ENCODE assay signal across 11 mouse cellular contexts in the genomic region with DNA sequence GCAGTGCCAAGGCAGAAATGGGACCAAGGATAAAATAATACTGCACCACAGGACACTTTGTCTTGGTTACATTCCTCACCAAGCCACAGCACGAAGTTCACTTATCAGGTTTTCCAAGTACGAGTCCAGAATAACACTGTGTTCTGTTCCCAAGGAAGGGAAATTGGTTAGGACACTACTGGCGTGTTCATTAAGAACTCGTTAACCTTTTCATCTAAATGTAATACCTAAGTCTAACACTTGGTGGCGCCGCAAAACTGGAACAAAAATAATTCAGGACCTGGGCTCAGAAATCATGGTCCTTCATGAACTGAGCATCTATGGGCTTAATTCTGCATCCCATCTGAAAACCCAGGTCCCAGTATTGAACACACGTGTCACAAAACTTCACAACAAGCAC. TPM values are rescaled to one million over a fixed set of nuclear protein-coding genes. Genes with fewer than 3 reads are reported as not detected.
A peak's percentile ranks its signal among the peaks of the same experiment; 100 is the strongest.
DNase-seq lines count a peak whose midpoint lies in the region; ATAC-seq lines count a peak whose summit lies in the region.
"Had no signal": no experiment of that assay in that cellular context is flagged by ENCODE, and none has a peak within 500 bp of the region (broad histone marks: within the 10 kb centered on the region; RNA-seq: fewer than 3 reads in every experiment).

No protein-coding gene starts in this region.

- H3K4me1 ChIP-seq in limb, embryonic 11.5 days (ENCODE audit: control insufficient read depth, insufficient read depth, low read length) = no peaks in the 10 kb centered on the region
- H3K4me1 ChIP-seq in limb, embryonic 10.5 days = peaks cover 12% of the 10 kb centered on the region

- H3K4me3 ChIP-seq in limb, embryonic 11.5 days (ENCODE audit: low read depth, low read length) = no peak overlapping the region
- H3K4me3 ChIP-seq in limb, embryonic 10.5 days = no peak overlapping the region
- H3K4me3 ChIP-seq: heart, embryonic 13.5 days; midbrain, embryonic 12.5 days had no signal

- WGBS in limb, embryonic 11.5 days = 22% methylated on average over 7 of the region's 7 CpGs
- 29% methylated on average over 7 of the region's 7 CpGs for WGBS in limb, embryonic 10.5 days

- no peaks in the 10 kb centered on the region for H3K9me3 ChIP-seq in limb, embryonic 11.5 days (ENCODE audit: control insufficient read depth, low read length)
- H3K9me3 ChIP-seq in limb, embryonic 10.5 days (replicated peaks) = no peaks in the 10 kb centered on the region
- H3K9me3 ChIP-seq: G1E; heart, embryonic 13.5 days; midbrain, embryonic 12.5 days had no signal

- H3K27ac ChIP-seq in limb, embryonic 11.5 days (replicated peaks; ENCODE audit: low read depth, low read length) = no peak overlapping the region
- H3K27ac ChIP-seq in limb, embryonic 10.5 days = no peak overlapping the region
- H3K27ac ChIP-seq: heart, embryonic 13.5 days; midbrain, embryonic 12.5 days had no signal

- H3K36me3 ChIP-seq in limb, embryonic 11.5 days (ENCODE audit: control insufficient read depth, insufficient read depth, low read length) = peaks cover 9% of the 10 kb centered on the region
- H3K36me3 ChIP-seq in limb, embryonic 10.5 days = peaks cover 62% of the 10 kb centered on the region

- no peak overlapping the region for H3K9ac ChIP-seq in limb, embryonic 11.5 days (ENCODE audit: low read length)
- H3K9ac ChIP-seq: heart, embryonic 13.5 days; midbrain, embryonic 12.5 days had no signal

- no peaks in the 10 kb centered on the region for H3K27me3 ChIP-seq in limb, embryonic 11.5 days (ENCODE audit: control insufficient read depth, insufficient read depth, low read length)
- H3K27me3 ChIP-seq in limb, embryonic 10.5 days (ENCODE audit: low read depth, poor library complexity, severe bottlenecking) = no peaks in the 10 kb centered on the region
- H3K27me3 ChIP-seq: heart, embryonic 13.5 days; midbrain, embryonic 12.5 days had no signal

- DNase-seq in cerebellum, adult 18-20 months = peak; percentile 58 to 72
- DNase-seq in limb, embryonic 11.5 days (ENCODE audit: low spot score) = peak; percentile 66
- DNase-seq in limb, embryonic 10.5 days (ENCODE audit: low spot score) = no peak
- DNase-seq in R1 (ENCODE audit: low read depth, low spot score) = peak; percentile 80
- peak; percentile 77 for DNase-seq in embryo, embryonic 9.5 days (ENCODE audit: extremely low spot score)
- peak; percentile 86 for DNase-seq in lung, postnatal 10 days
- peak; percentile 43 for DNase-seq in yolk sac, embryonic 10.5 days (ENCODE audit: low spot score)

- no peak for ATAC-seq in cerebellum, adult (ENCODE audit: insufficient number of reproducible peaks, low FRiP score, low TSS enrichment)
- ATAC-seq in limb, embryonic 11.5 days (ENCODE audit: insufficient number of reproducible peaks, low FRiP score, low TSS enrichment, low read depth) = no peak

- no peak overlapping the region for H3K4me2 ChIP-seq in limb, embryonic 11.5 days (ENCODE audit: low read depth, severe bottlenecking)
- H3K4me2 ChIP-seq: heart, embryonic 13.5 days; midbrain, embryonic 12.5 days had no signal

RNA-seq across cellular contexts. Expression of a gene that starts 5.0 kb away (rescaled TPM):
- 45.2 and 46.7 TPM in 2 replicates for polyA plus RNA-seq in limb, embryonic 11.5 days (2014; fragmentation: Nextera tagmentation; extraction: Ambion mirVana)
- polyA plus RNA-seq in limb, embryonic 10.5 days (2016; fragmentation: Nextera tagmentation; extraction: Ambion mirVana) = 32.1 and 36.5 TPM in 2 replicates

RNA-seq across cellular contexts. Expression of a gene that starts 5.3 kb away (rescaled TPM):
- 111 and 112 TPM in 2 replicates for polyA plus RNA-seq in limb, embryonic 11.5 days (2014; fragmentation: Nextera tagmentation; extraction: Ambion mirVana)
- polyA plus RNA-seq in limb, embryonic 10.5 days (2016; fragmentation: Nextera tagmentation; extraction: Ambion mirVana) = 103 and 111 TPM in 2 replicates

RNA-seq across cellular contexts. Expression of a gene that starts 46.0 kb away (rescaled TPM):
- 6.8 and 10.2 TPM in 2 replicates for polyA plus RNA-seq in limb, embryonic 11.5 days (2014; fragmentation: Nextera tagmentation; extraction: Ambion mirVana)
- 30.3 and 58.7 TPM in 2 replicates for polyA plus RNA-seq in limb, embryonic 10.5 days (2016; fragmentation: Nextera tagmentation; extraction: Ambion mirVana)
